Mouse (Mus musculus): Measurements from ENCODE around the gene Stard3. TPM values are rescaled to one million over a fixed set of nuclear protein-coding genes. Genes with fewer than 3 reads are reported as not detected.

The Stard3 gene
- total and polyA plus RNA-seq, 3 experiments, result 31.7 to 39.6 (median 33.9) TPM

- Histone ChIP-seq H3K36me3 (replicated peaks in 1 of 2; ENCODE audit: control insufficient read depth in 1 of 2, insufficient read depth in 1 of 2, low read length in 1 of 2) (no peaks in the 10 kb centered on the region), H3K9ac (ENCODE audit: insufficient read depth, low read depth) (no peak overlapping the region), H3K4me3 (replicated peaks in 1 of 3; ENCODE audit: low read depth in 2 of 3, low read length in 2 of 3, poor library complexity in 1 of 3) (no peak overlapping the region), H3K27me3 (replicated peaks) (peaks cover 86% of the 10 kb centered on the region), H3K79me2 (replicated peaks; ENCODE audit: control insufficient read depth, extremely low read depth, insufficient read depth, poor library complexity, severe bottlenecking) (no peaks in the 10 kb centered on the region), H3K9me3 (replicated peaks; ENCODE audit: low read length) (no peaks in the 10 kb centered on the region), H3K4me2 (ENCODE audit: insufficient read depth, low read depth, poor library complexity, severe bottlenecking) (no peak overlapping the region), H3K27ac (ENCODE audit: insufficient read depth, low read depth) (no peak overlapping the region), H3K4me1 (ENCODE audit: control insufficient read depth in 1 of 2, insufficient read depth in 2 of 2) (peaks cover 3 to 9% of the 10 kb centered on the region in 2 experiments; a peak in 3 of 4 replicates)
- TF ChIP-seq IRF4 (IDR thresholded peaks at IDR 0.05; ENCODE audit: low read depth, low read length) (no peak), GABPA (IDR thresholded peaks at IDR 0.05; ENCODE audit: insufficient replicate concordance, low read depth, low read length) (no peak), JUN (IDR thresholded peaks at IDR 0.05; ENCODE audit: insufficient read depth, low read depth, low read length) (no peak), HCFC1 (IDR thresholded peaks at IDR 0.05; ENCODE audit: low read depth, low read length) (no peak)
- in situ Hi-C loops (cut with MboI; ENCODE audit: low pct_ligation_motif_present, low pct_unique_long_range_greater_than_20kb, low sequenced_read_pairs), result loop anchor here (25.0 kb wide), 1 partner anchor 288 kb away; the partner anchor contains the start of genes Gm12355, Gsdma2 and Gsdma3
- DNase-seq (ENCODE audit: extremely low read depth), result no peak
- dilution Hi-C loops (cut with MboI; ENCODE audit: extremely low pct_ligation_motif_present, extremely low pct_unique_long_range_greater_than_20kb, low sequenced_read_pairs), result no loop called here
Observed at GRCm38 (mm10) chr11:98349308-98349707, 8.9 kb upstream of the Stard3 start.

GRCm38 (mm10) chr11:98352272-98352990 lies 5.7 kb upstream of the Stard3 start:
- dilution Hi-C loops (cut with MboI; ENCODE audit: extremely low pct_ligation_motif_present, extremely low pct_unique_long_range_greater_than_20kb, low sequenced_read_pairs) (no loop called here), in situ Hi-C loops (cut with MboI; ENCODE audit: low pct_ligation_motif_present, low pct_unique_long_range_greater_than_20kb, low sequenced_read_pairs) (no loop called here)
- peaks cover 92% of the 10 kb centered on the region for H3K27me3 ChIP-seq (replicated peaks)
- TF ChIP-seq SMC3 (IDR thresholded peaks at IDR 0.05; ENCODE audit: low read depth, low read length), result no peak
- TF ChIP-seq ZNF384 (IDR thresholded peaks at IDR 0.05; ENCODE audit: low read depth, low read length), result no peak
- TF ChIP-seq RAD21 (IDR thresholded peaks at IDR 0.05; ENCODE audit: low read depth, low read length), result no peak
- TF ChIP-seq TCF12 (IDR thresholded peaks at IDR 0.05; ENCODE audit: low read depth, low read length), result no peak
- no peak for TF ChIP-seq TBP (conservative IDR thresholded peaks at IDR 0.05; ENCODE audit: low read depth, low read length)
- no peak for TF ChIP-seq E2F4 (IDR thresholded peaks at IDR 0.05; ENCODE audit: insufficient replicate concordance, low read depth, low read length)
- TF ChIP-seq CHD2 (IDR thresholded peaks at IDR 0.05; ENCODE audit: low read length), result no peak
- TF ChIP-seq EP300 (IDR thresholded peaks at IDR 0.05; ENCODE audit: low read length), result no peak
- TF ChIP-seq ZKSCAN1 (IDR thresholded peaks at IDR 0.05; ENCODE audit: borderline replicate concordance, low read depth, low read length), result no peak
- TF ChIP-seq KAT2A (IDR thresholded peaks at IDR 0.05; ENCODE audit: insufficient replicate concordance, low read length), result no peak
- TF ChIP-seq SIN3A (IDR thresholded peaks at IDR 0.05; ENCODE audit: low read length), result no peak
- TF ChIP-seq MYC (IDR thresholded peaks at IDR 0.05; ENCODE audit: low read depth, low read length), result no peak
- TF ChIP-seq POLR2A (IDR thresholded peaks at IDR 0.05; ENCODE audit: low read depth, low read length), result no peak
- TF ChIP-seq JUND (conservative IDR thresholded peaks at IDR 0.05; ENCODE audit: low read depth, low read length), result no peak
- no peak for TF ChIP-seq NELFE (IDR thresholded peaks at IDR 0.05; ENCODE audit: low read depth, low read length)
- TF ChIP-seq MAX (IDR thresholded peaks at IDR 0.05; ENCODE audit: low read length), result no peak
- no peak for TF ChIP-seq POLR2AphosphoS2 (IDR thresholded peaks at IDR 0.05; ENCODE audit: low read depth, low read length)
- TF ChIP-seq MXI1 (IDR thresholded peaks at IDR 0.05; ENCODE audit: low read depth, low read length), result no peak
- no peak for TF ChIP-seq ZC3H11A (IDR thresholded peaks at IDR 0.05; ENCODE audit: low read depth, low read length)
- no peak for TF ChIP-seq MAFK (IDR thresholded peaks at IDR 0.05; ENCODE audit: insufficient replicate concordance, low read length)
- no peaks in the 10 kb centered on the region for H3K79me2 ChIP-seq (replicated peaks; ENCODE audit: control insufficient read depth, extremely low read depth, insufficient read depth, poor library complexity, severe bottlenecking)
- no peak overlapping the region for H3K27ac ChIP-seq (ENCODE audit: insufficient read depth, low read depth)
- no peak overlapping the region for H3K4me3 ChIP-seq (replicated peaks in 1 of 3; ENCODE audit: low read depth in 2 of 3, low read length in 2 of 3, poor library complexity in 1 of 3)
- no peaks in the 10 kb centered on the region for H3K9me3 ChIP-seq (replicated peaks; ENCODE audit: low read length)
- DNase-seq (ENCODE audit: extremely low read depth), result no peak
- H3K4me2 ChIP-seq (ENCODE audit: insufficient read depth, low read depth, poor library complexity, severe bottlenecking), result no peak overlapping the region
- no peaks in the 10 kb centered on the region for H3K36me3 ChIP-seq (replicated peaks in 1 of 2; ENCODE audit: control insufficient read depth in 1 of 2, insufficient read depth in 1 of 2, low read length in 1 of 2)
- peaks cover 5 to 21% of the 10 kb centered on the region in 2 experiments for H3K4me1 ChIP-seq (ENCODE audit: control insufficient read depth in 1 of 2, insufficient read depth in 2 of 2)
- no peak overlapping the region for H3K9ac ChIP-seq (ENCODE audit: insufficient read depth, low read depth)

Measured in CH12.LX (cell line).